Mouse (Mus musculus) lung, embryonic 16.5 days (tissue): ENCODE results near the gene Prex1. TPM values are rescaled to one million over a fixed set of nuclear protein-coding genes. Genes with fewer than 3 reads are reported as not detected.

Source experiments
- ATAC-seq: fragments of 200-750 bp; cut with Nextera tagmentation; 2 replicates; pipeline ENCODE4 v1.8.0; 2017; ENCODE audit warnings: low read depth, mild to moderate bottlenecking, moderate library complexity
- H3K27ac ChIP-seq: fragments of 300-500 bp; sonication (generic); 2 replicates; pipeline ENCODE4 v1.5.1; 2014; ENCODE audit warnings: mild to moderate bottlenecking, control low read depth, low read length
- H3K27me3 ChIP-seq: fragments of 300-500 bp; sonication (generic); 2 replicates; pipeline ENCODE4 v1.6.1; 2014; ENCODE audit warnings: low read depth, low read length, mixed read lengths; ENCODE audit not compliant: control insufficient read depth, insufficient read depth
- H3K36me3 ChIP-seq: fragments of 300-500 bp; sonication (generic); 2 replicates; pipeline ENCODE4 v1.6.1; 2014; ENCODE audit warnings: low read length; ENCODE audit not compliant: control insufficient read depth, insufficient read depth
- H3K4me1 ChIP-seq: fragments of 300-500 bp; sonication (generic); replicated peaks from 2 replicates; pipeline ENCODE4 v1.6.1; 2014; ENCODE audit warnings: low read length, mixed read lengths; ENCODE audit not compliant: control insufficient read depth, insufficient read depth
- H3K4me2 ChIP-seq: fragments of 300-500 bp; sonication (generic); 2 replicates; pipeline ENCODE4 v1.6.1; 2014; ENCODE audit warnings: low read depth, low read length, control low read depth
- H3K4me3 ChIP-seq: fragments of 300-500 bp; sonication (generic); 2 replicates; pipeline ENCODE4 v1.5.1; 2014; ENCODE audit warnings: mild to moderate bottlenecking, low read length, control low read depth
- H3K9ac ChIP-seq: fragments of 300-500 bp; sonication (generic); 2 replicates; pipeline ENCODE4 v1.6.1; 2014; ENCODE audit warnings: low read length, control low read depth
- H3K9me3 ChIP-seq: fragments of 300-500 bp; sonication (generic); 2 replicates; pipeline ENCODE4 v1.6.1; 2016; ENCODE audit warnings: low read length; ENCODE audit not compliant: control insufficient read depth
- WGBS: fragments of 180-500 bp; shearing (Covaris S2); extraction: QIAGEN DNeasy Blood & Tissue Kit; methylation state at CpG from one replicate; pipeline ENCODE4 v1.1.7; 2014; 5-methylcytosine and 5-hydroxymethylcytosine counted together
- polyA plus RNA-seq: library from polyadenylated mRNA; unstranded; fragments of >200 nt; fragmentation: Nextera tagmentation; extraction: Ambion mirVana; gene quantifications from 2 replicates; pipeline ENCODE4 v1.2.1, GENCODE M21; 2015

Gene Prex1
- polyA plus RNA-seq, 1 experiment from 2014 or later: 8.9 TPM

GRCm38 (mm10) chr2:166574934-166575333, 138.7 kb downstream of the Prex1 start:
- H3K27me3 ChIP-seq: no peaks in the 10 kb centered on the region
- H3K9me3 ChIP-seq: no peaks in the 10 kb centered on the region
- no peak overlapping the region for H3K27ac ChIP-seq
- H3K4me2 ChIP-seq: no peak overlapping the region
- no peak overlapping the region for H3K9ac ChIP-seq
- H3K4me1 ChIP-seq: no peaks in the 10 kb centered on the region
- H3K36me3 ChIP-seq: no peaks in the 10 kb centered on the region
- no peak overlapping the region for H3K4me3 ChIP-seq
- ATAC-seq: peak; percentile 23; the same call in 1 of the 2 replicates
- WGBS: 16% methylated on average over 7 of the region's 7 CpGs

- Histone ChIP-seq H3K9ac (no peak overlapping the region), H3K27ac (no peak overlapping the region)
- whole genome bisulfite sequencing: 74% methylated on average over 5 of the region's 5 CpGs
Measured at GRCm38 (mm10) chr2:166573621-166574020, 140.0 kb downstream of the Prex1 start.

DNA sequence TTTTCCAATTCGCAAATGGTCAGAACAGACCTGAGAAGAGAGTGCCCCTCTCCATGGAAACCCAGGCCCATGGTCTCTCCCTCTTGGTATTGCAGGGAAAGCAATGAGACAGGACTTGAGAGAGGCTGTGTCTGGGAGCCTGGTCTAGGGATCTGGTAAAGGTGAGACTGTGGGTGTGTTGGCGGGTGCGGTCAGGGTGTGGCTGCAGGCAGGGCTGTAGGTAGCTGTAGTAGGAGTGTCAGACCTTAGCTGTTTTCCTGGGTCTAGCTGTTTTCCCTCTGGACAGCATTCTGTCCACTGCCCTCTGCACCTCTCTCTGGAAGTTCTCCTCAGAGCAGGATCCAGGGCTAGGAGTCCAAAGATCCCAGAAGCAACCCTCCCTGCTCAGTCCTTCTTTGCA, 141.3 kb downstream of the Prex1 start:
- Histone ChIP-seq H3K27me3 (no peaks in the 10 kb centered on the region), H3K4me2 (no peak overlapping the region), H3K4me3 (no peak overlapping the region), H3K9me3 (no peaks in the 10 kb centered on the region), H3K9ac (no peak overlapping the region), H3K36me3 (no peaks in the 10 kb centered on the region), H3K4me1 (no peaks in the 10 kb centered on the region), H3K27ac (no peak overlapping the region)
- ATAC-seq: no peak
- WGBS: 97% methylated on average over 3 of the region's 3 CpGs

More at GRCm38 (mm10) chr2:166573621-166574020, 140.0 kb downstream of the Prex1 start:
- ATAC-seq: no peak
- no peaks in the 10 kb centered on the region for H3K4me1 ChIP-seq
- H3K9me3 ChIP-seq: no peaks in the 10 kb centered on the region
- H3K4me3 ChIP-seq: no peak overlapping the region
- H3K4me2 ChIP-seq: no peak overlapping the region
- H3K36me3 ChIP-seq: no peaks in the 10 kb centered on the region
- H3K27me3 ChIP-seq: no peaks in the 10 kb centered on the region

GRCm38 (mm10) chr2:166569182-166569581, 144.4 kb downstream of the Prex1 start:
- no peak for ATAC-seq
- H3K4me2 ChIP-seq: no peak overlapping the region
- no peaks in the 10 kb centered on the region for H3K27me3 ChIP-seq
- H3K4me3 ChIP-seq: no peak overlapping the region
- no peaks in the 10 kb centered on the region for H3K36me3 ChIP-seq
- no peak overlapping the region for H3K27ac ChIP-seq
- H3K9me3 ChIP-seq: no peaks in the 10 kb centered on the region
- 87% methylated on average over 9 of the region's 9 CpGs for WGBS
- H3K9ac ChIP-seq: no peak overlapping the region
- H3K4me1 ChIP-seq: no peaks in the 10 kb centered on the region

- H3K9ac ChIP-seq: no peak overlapping the region
- H3K4me2 ChIP-seq: no peak overlapping the region
- H3K4me1 ChIP-seq: no peaks in the 10 kb centered on the region
- no peak overlapping the region for H3K27ac ChIP-seq
- no peaks in the 10 kb centered on the region for H3K36me3 ChIP-seq
- no peak for ATAC-seq
- H3K4me3 ChIP-seq: no peak overlapping the region
- WGBS: 60% methylated on average over 5 of the region's 5 CpGs
- no peaks in the 10 kb centered on the region for H3K27me3 ChIP-seq
- H3K9me3 ChIP-seq: no peaks in the 10 kb centered on the region
Measured at GRCm38 (mm10) chr2:166565503-166565902, 148.1 kb downstream of the Prex1 start.

- WGBS: 4% methylated on average over 11 of the region's 11 CpGs
- Histone ChIP-seq H3K4me3 (no peak overlapping the region), H3K9ac (no peak overlapping the region)
Measured at GRCm38 (mm10) chr2:166564455-166564854, 149.2 kb downstream of the Prex1 start.

GRCm38 (mm10) chr2:166563890-166564289, 149.7 kb downstream of the Prex1 start:
- Histone ChIP-seq H3K27me3 (no peaks in the 10 kb centered on the region), H3K4me3 (no peak overlapping the region), H3K9me3 (no peaks in the 10 kb centered on the region), H3K27ac (no peak overlapping the region), H3K36me3 (no peaks in the 10 kb centered on the region), H3K9ac (no peak overlapping the region), H3K4me1 (no peaks in the 10 kb centered on the region), H3K4me2 (peak overlapping the region; percentile 45; the same call in 1 of the 2 replicates)
- ATAC-seq: peak; percentile 69
- WGBS: 5% methylated on average over 6 of the region's 6 CpGs

More at GRCm38 (mm10) chr2:166564455-166564854, 149.2 kb downstream of the Prex1 start:
- Histone ChIP-seq H3K4me1 (no peaks in the 10 kb centered on the region), H3K4me2 (peak overlapping the region; percentile 45), H3K27me3 (no peaks in the 10 kb centered on the region), H3K9me3 (no peaks in the 10 kb centered on the region), H3K27ac (no peak overlapping the region), H3K36me3 (no peaks in the 10 kb centered on the region)
- ATAC-seq: peak; percentile 66; the same call in 1 of the 2 replicates

DNA sequence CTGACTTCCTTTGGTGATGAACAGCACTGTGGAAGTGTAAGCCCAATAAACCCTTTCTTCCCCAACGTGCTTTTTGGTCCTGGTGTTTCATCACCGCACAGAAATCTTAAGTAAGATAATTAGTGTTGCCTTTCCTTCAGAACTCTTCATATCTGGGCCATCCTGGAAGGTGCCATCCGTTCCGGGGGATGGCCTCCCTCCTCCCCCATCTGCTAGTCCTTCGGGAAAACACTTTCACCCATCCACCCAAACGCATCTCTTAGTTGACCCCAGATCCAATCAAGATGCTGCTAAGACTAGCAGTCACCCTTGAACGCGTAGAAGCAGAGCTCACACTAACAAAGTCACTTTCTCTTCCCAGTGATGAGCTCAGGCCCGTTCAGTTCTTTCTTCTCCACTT, 150.6 kb downstream of the Prex1 start:
- Histone ChIP-seq H3K4me2 (no peak overlapping the region), H3K36me3 (no peaks in the 10 kb centered on the region), H3K4me1 (no peaks in the 10 kb centered on the region), H3K9ac (no peak overlapping the region), H3K4me3 (no peak overlapping the region), H3K27ac (no peak overlapping the region), H3K9me3 (no peaks in the 10 kb centered on the region), H3K27me3 (no peaks in the 10 kb centered on the region)
- no peak for ATAC-seq
- 81% methylated on average over 9 of the region's 9 CpGs for WGBS

DNA sequence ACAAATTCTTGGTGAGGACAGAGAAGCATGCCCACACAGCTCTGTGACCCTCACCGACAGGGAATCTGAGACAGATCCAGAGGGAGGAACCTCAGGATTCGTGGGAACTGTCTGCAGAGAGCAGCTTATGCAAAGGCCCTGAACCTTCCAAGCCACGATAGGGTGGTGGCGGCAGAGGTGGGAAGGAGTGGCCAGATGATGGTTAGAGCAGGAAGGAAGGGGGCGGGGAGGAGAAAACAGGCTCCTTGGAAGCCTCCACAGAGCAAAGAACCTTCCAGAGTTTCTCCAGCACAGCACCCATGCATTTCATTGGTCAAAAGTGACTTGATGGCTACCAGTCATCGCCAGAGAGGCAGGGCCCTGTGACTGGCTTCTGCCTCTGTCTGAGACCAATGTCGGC, 151.9 kb downstream of the Prex1 start:
- H3K27me3 ChIP-seq: no peaks in the 10 kb centered on the region
- no peak overlapping the region for H3K27ac ChIP-seq
- no peaks in the 10 kb centered on the region for H3K4me1 ChIP-seq
- no peak overlapping the region for H3K4me3 ChIP-seq
- 53% methylated on average over 7 of the region's 7 CpGs for WGBS
- ATAC-seq: no peak
- no peaks in the 10 kb centered on the region for H3K9me3 ChIP-seq
- no peaks in the 10 kb centered on the region for H3K36me3 ChIP-seq
- H3K9ac ChIP-seq: no peak overlapping the region
- H3K4me2 ChIP-seq: no peak overlapping the region

DNA sequence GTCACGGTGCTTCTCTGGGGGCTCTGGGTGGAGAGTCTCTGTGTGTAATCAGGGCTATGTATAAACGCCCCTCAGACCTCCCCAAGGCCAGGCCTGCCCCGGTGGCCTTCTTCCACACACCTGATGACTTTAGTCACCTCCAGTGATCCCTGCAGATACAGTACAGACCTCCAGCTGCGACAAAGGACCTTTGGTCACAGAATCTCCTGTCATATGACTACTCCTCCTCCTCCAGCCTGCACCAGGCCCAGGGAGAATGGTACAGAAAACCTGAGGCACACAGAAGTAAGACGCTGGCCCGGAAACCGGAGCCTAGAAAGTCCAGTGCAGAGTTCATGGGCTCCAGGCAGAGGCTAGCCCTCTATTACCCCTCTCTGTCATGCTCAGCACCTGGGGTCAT, 152.8 kb downstream of the Prex1 start:
- Histone ChIP-seq H3K4me3 (no peak overlapping the region), H3K27me3 (no peaks in the 10 kb centered on the region), H3K27ac (no peak overlapping the region), H3K36me3 (no peaks in the 10 kb centered on the region), H3K9me3 (no peaks in the 10 kb centered on the region), H3K4me1 (no peaks in the 10 kb centered on the region), H3K9ac (no peak overlapping the region), H3K4me2 (no peak overlapping the region)
- WGBS: 84% methylated on average over 7 of the region's 7 CpGs
- no peak for ATAC-seq
